Mouse (Mus musculus) liver, postnatal 0 days (tissue): ENCODE results near the gene Ptprd. TPM values are rescaled to one million over a fixed set of nuclear protein-coding genes. Genes with fewer than 3 reads are reported as not detected.
"Not testable (repeated sequence)": the region's sequence is repeated elsewhere in the genome, so short reads cannot be mapped to it uniquely, and the experiment has no call there.

Experiments
- ATAC-seq: fragments of 200-750 bp; cut with Nextera tagmentation; 2 replicates; pipeline ENCODE4 v1.8.0; 2017; ENCODE audit warnings: mild to moderate bottlenecking, moderate library complexity
- DNase-seq: peaks from one replicate; pipeline ENCODE4 v3.0.0-alpha.2; 2016
- H3K27ac ChIP-seq: fragments of 300-500 bp; sonication (generic); 2 replicates; pipeline ENCODE4 v1.5.1; 2014; ENCODE audit warnings: antibody characterized with exemption, moderate library complexity, mild to moderate bottlenecking, low read depth
- H3K27me3 ChIP-seq: fragments of 300-500 bp; sonication (generic); 2 replicates; pipeline ENCODE4 v1.6.1; 2014; ENCODE audit warnings: low read length, control low read depth, mixed read lengths; ENCODE audit not compliant: insufficient read depth
- H3K36me3 ChIP-seq: fragments of 300-500 bp; sonication (generic); replicated peaks from 2 replicates; pipeline ENCODE4 v1.6.1; 2014; ENCODE audit warnings: mild to moderate bottlenecking, control low read depth, low read length, moderate library complexity, mixed read lengths; ENCODE audit not compliant: insufficient read depth
- H3K4me1 ChIP-seq: fragments of 300-500 bp; sonication (generic); 2 replicates; pipeline ENCODE4 v1.6.1; 2014; ENCODE audit warnings: antibody characterized with exemption, mild to moderate bottlenecking, control low read depth; ENCODE audit not compliant: insufficient read depth
- H3K4me2 ChIP-seq: fragments of 300-500 bp; sonication (generic); 2 replicates; pipeline ENCODE4 v1.6.1; 2014; ENCODE audit warnings: low read depth, mild to moderate bottlenecking, low read length, moderate library complexity, mixed read lengths
- H3K4me3 ChIP-seq: fragments of 300-500 bp; sonication (generic); 2 replicates; pipeline ENCODE4 v1.5.1; 2014; ENCODE audit warnings: low read depth, low read length
- H3K9ac ChIP-seq: fragments of 300-500 bp; sonication (generic); replicated peaks from 2 replicates; pipeline ENCODE4 v1.6.1; 2014; ENCODE audit warnings: mild to moderate bottlenecking, moderate library complexity
- H3K9me3 ChIP-seq: fragments of 300-500 bp; sonication (generic); 2 replicates; pipeline ENCODE4 v1.6.1; 2016; ENCODE audit warnings: mild to moderate bottlenecking, control low read depth, low read length, mixed read lengths
- CTCF ChIP-seq: sonication (generic); IDR thresholded peaks from 2 replicates; pipeline ENCODE4 v1.5.1; 2016; ENCODE audit warnings: antibody characterized with exemption, low read depth
- EP300 ChIP-seq: IDR thresholded peaks from 2 replicates; pipeline ENCODE4 v1.6.1; 2016; ENCODE audit warnings: antibody characterized with exemption, low read depth, mild to moderate bottlenecking
- WGBS: fragments of 180-500 bp; shearing (Covaris S2); extraction: QIAGEN DNeasy Blood & Tissue Kit; methylation state at CpG from one replicate; pipeline ENCODE4 v1.1.7; 2014; ENCODE audit not compliant: insufficient replicate concordance; 5-methylcytosine and 5-hydroxymethylcytosine counted together
- polyA plus RNA-seq: library from polyadenylated mRNA; unstranded; fragments of >200 nt; fragmentation: Nextera tagmentation; extraction: Ambion mirVana; gene quantifications from 2 replicates; pipeline ENCODE4 v1.2.1, GENCODE M21; 2015

Ptprd gene
- polyA plus RNA-seq, 1 experiment from 2014 or later = 9.3 TPM

DNA sequence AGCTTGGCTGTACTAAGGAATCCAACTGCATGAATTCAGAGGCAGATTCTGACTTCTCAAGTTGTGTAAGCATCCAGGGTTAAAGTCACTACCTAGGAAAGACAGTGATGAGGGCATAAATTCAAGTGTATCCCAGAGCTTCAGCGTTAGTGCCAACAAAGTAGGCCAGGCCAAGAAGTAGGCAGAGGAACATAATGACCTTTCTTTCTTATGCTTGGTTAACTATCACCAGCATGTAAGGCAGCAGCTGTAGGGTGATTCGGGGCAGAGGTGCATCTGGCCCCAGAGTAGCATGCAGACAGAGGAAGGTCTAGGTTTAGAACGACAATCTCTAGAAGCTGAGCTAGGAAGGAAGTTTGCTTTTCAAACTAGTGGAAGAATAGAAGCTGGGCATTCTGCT lies 1782.0 kb downstream of the Ptprd start:
- no peaks in the 10 kb centered on the region for H3K9me3 ChIP-seq
- no peaks in the 10 kb centered on the region for H3K36me3 ChIP-seq
- H3K4me1 ChIP-seq = no peaks in the 10 kb centered on the region
- no peak overlapping the region for H3K27ac ChIP-seq
- TF ChIP-seq EP300 (no peak), CTCF (no peak)
- 64% methylated on average over 3 of the region's 3 CpGs for WGBS
- no peak overlapping the region for H3K9ac ChIP-seq
- no peak overlapping the region for H3K4me2 ChIP-seq
- no peak for ATAC-seq
- H3K4me3 ChIP-seq = no peak overlapping the region
- H3K27me3 ChIP-seq = no peaks in the 10 kb centered on the region
- no peak for DNase-seq

DNA sequence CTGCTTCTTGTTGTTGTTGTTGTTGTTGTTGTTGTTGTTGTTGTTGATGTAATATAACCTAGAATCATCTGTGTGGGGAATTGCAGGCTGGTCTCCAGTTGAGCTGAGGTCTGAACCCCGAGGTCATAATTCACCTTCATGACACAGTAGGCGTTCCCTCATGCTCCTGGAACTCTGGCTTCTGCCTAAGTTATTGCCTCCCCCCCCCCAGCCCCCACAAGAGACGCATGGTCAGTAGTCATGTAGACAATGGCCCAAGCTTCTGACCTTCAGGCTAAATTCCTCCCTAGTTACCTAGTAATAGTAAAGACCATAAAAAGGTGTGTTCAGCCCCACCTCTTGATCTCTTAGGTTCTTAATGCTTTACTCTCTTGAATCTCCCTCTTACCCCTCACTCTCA lies 1784.7 kb downstream of the Ptprd start:
- not testable (repeated sequence) for H3K4me3 ChIP-seq, H3K27ac ChIP-seq, H3K36me3 ChIP-seq, ATAC-seq, H3K27me3 ChIP-seq, H3K4me1 ChIP-seq, H3K4me2 ChIP-seq, H3K9ac ChIP-seq, DNase-seq, H3K9me3 ChIP-seq
- WGBS = 73% methylated on average over 3 of the region's 3 CpGs

DNA sequence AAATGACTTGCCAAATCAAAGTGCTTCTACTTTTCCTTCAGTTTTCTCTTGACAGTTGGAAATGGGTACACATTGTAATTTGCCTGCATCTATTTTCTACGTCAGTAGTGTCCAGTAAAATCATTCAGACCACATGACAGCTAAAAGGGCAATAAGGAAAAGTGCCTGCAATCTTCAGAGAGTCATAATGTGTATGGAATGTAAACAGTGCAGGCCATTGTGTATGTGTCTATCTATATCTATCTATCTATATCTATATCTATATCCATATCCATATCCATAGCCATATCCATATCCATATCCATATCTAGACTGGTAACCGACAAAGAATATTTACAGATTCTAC lies 1786.6 kb downstream of the Ptprd start:
- Histone ChIP-seq H3K9ac (no peak overlapping the region), H3K27ac (no peak overlapping the region), H3K27me3 (no peaks in the 10 kb centered on the region), H3K4me3 (no peak overlapping the region), H3K9me3 (no peaks in the 10 kb centered on the region), H3K36me3 (no peaks in the 10 kb centered on the region), H3K4me1 (no peaks in the 10 kb centered on the region), H3K4me2 (no peak overlapping the region)
- DNase-seq (no peak), ATAC-seq (no peak)
- 74% methylated on average over 2 of the region's 2 CpGs for WGBS
- TF ChIP-seq EP300 = no peak
- TF ChIP-seq CTCF = no peak

DNA sequence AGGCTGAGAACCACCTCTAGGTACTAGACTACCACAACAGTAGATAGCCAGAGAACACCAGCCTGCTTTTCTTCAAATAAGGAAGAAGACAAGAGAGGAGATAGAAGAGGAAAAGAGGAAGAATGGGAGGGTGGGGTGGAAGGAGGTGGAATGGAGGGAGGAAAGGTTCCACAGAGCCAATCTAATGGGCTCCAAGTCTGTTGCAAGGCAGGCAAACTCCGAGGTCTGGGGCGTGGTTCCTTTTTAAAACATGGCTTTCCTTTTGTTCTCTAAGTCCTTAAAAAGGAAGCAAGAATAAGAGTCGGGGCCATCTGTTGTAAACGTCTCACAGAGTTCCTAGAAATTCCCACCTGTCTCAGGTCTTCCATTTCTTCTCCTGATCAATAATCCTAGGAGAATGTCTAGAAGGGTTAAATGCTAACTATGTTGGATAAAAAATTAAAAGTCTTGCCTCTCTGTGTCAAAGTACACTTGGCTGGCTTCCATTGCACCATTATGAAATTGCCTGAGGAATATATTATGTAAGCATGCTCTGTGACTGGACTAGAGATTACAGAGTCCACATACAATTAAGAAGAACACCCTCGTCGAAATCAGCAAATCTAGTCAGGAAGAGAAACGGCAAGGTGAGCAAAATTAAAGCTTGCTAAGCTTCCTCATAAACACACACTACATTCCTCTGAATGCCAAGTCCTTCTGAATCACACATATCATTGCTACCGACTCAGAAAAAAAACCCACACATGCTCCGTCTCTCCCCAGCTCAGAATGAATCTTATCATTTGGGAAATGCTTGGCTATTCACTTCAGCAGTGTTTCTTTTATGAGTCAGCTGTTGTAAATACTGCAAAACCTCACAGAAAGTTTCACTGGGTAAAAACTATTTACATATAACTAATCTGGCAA lies 1787.2 kb downstream of the Ptprd start:
- H3K4me2 ChIP-seq = 0 out of 2 replicates have a peak overlapping the region, but pooled peaks have one; percentile 32
- H3K4me3 ChIP-seq = no peak overlapping the region
- H3K27ac ChIP-seq = no peak overlapping the region
- ATAC-seq = no peak
- DNase-seq = peak; percentile 14
- no peaks in the 10 kb centered on the region for H3K4me1 ChIP-seq
- no peak for TF ChIP-seq CTCF
- no peak for TF ChIP-seq EP300
- WGBS = 61% methylated on average over 9 of the region's 9 CpGs
- H3K9ac ChIP-seq = no peak overlapping the region
- no peaks in the 10 kb centered on the region for H3K36me3 ChIP-seq
- H3K27me3 ChIP-seq = no peaks in the 10 kb centered on the region
- H3K9me3 ChIP-seq = no peaks in the 10 kb centered on the region

DNA sequence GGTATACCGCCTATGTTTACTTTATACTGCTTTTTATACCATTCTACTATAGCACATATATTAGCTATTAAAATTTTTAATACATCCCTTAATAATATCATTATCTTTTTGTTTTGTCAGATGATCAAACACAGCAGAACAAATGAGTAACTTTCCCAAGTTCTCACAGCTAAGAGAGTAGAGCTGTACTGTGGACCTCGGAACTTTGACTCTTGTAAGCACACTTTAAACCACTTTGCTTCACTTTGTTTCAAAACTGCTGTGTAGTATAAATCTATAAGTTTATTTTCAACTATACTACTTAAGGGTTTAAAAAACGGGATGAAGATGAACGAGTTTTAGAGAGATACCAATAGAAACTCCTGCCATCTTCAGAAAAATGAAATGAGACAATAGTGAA lies 1789.6 kb downstream of the Ptprd start:
- ATAC-seq (no peak), DNase-seq (no peak)
- no peak overlapping the region for H3K9ac ChIP-seq
- H3K27ac ChIP-seq = no peak overlapping the region
- H3K4me2 ChIP-seq = no peak overlapping the region
- TF ChIP-seq CTCF (no peak), EP300 (no peak)
- WGBS = 80% methylated on average over 4 of the region's 4 CpGs
- no peaks in the 10 kb centered on the region for H3K36me3 ChIP-seq
- H3K4me3 ChIP-seq = no peak overlapping the region
- no peaks in the 10 kb centered on the region for H3K4me1 ChIP-seq
- no peaks in the 10 kb centered on the region for H3K27me3 ChIP-seq
- H3K9me3 ChIP-seq = no peaks in the 10 kb centered on the region

DNA sequence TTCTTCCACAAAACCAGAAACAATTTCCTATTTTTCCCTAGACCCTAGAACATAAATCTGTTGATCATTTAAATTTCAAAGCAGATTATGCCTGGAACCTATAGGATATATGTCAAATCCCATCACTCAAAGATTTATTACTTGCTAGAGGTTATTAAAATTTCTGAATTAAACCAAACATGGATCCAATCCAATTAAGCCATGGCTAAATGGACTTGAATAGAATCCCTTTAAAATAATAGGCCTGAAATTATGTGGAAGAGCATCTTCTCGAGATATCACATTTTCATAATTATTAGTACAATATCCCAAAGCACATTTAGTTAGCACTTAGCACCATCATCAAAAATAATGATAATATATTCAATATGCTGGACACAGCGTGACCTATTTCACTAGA lies 1792.1 kb downstream of the Ptprd start:
- no peak overlapping the region for H3K27ac ChIP-seq
- no peaks in the 10 kb centered on the region for H3K27me3 ChIP-seq
- H3K4me1 ChIP-seq = no peaks in the 10 kb centered on the region
- ATAC-seq (no peak), DNase-seq (no peak)
- no peak overlapping the region for H3K4me3 ChIP-seq
- H3K9ac ChIP-seq = no peak overlapping the region
- no peaks in the 10 kb centered on the region for H3K9me3 ChIP-seq
- no peaks in the 10 kb centered on the region for H3K36me3 ChIP-seq
- 68% methylated on average over 2 of the region's 2 CpGs for WGBS
- no peak overlapping the region for H3K4me2 ChIP-seq
- TF ChIP-seq EP300 (no peak), CTCF (no peak)
